Mouse (Mus musculus): Measurements from ENCODE around the gene Gata5. TPM values are rescaled to one million over a fixed set of nuclear protein-coding genes. Genes with fewer than 3 reads are reported as not detected.

Gene Gata5
- 0.57 and 0.65 TPM in 2 replicates for polyA plus RNA-seq (2016; fragmentation: Nextera tagmentation; extraction: Ambion mirVana)

DNA sequence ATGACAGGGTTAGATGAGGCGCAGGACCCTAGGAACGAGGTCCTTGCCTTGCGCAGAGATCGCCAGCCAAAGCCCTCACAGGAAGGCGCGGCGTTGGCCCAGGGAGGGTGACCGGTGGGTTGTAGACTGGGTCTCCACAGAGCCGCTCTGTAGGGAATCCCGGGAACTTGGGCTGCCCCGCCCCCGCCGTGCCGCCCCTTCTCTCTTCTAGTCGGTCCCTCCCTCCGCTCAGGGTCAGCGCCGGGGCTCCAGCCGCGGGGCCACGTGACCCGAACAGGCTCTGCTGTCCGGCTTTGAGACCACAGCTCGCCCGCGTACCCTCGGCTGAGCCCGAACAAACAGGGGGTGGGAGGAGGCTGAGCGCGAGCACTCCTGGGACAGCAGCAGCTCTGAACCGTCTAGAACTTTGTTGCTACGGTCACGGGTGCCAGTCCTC is at the start of gene Gata5:
Gene Gata5, minus strand, starts transcription at position 149 of the 436 bp plus-strand sequence.
- WGBS, result under 1% methylated on average over 33 of the region's 33 CpGs
- peaks cover 97% of the 10 kb centered on the region for H3K27me3 ChIP-seq (replicated peaks; ENCODE audit: low read depth, poor library complexity, severe bottlenecking)

DNA sequence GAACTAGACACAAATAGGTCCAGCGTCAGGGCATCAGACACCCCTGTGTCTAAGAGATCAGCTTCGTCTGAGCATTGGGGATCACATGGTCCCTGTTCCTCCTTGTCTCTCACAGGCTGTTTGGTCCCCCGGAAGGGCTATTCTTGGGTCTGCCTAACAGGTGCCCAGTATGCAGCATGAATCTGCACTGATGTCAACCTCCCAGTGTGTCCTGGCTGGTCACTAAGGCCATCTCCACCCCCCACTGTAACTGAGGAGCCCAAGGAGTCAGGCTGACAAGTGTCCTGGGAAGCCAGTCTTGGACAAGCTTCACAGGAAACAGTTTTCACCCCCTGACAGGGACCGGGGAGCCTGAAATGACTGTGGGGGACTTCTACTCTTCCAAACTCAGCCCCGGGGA is 42.2 kb upstream of the Gata5 start:
- no peaks in the 10 kb centered on the region for H3K36me3 ChIP-seq (replicated peaks)
- no peaks in the 10 kb centered on the region for H3K27me3 ChIP-seq (replicated peaks; ENCODE audit: low read depth, poor library complexity, severe bottlenecking)
- DNase-seq (ENCODE audit: low spot score), result no peak
- no peaks in the 10 kb centered on the region; the same call in 1 of the 2 replicates for H3K4me1 ChIP-seq
- no peaks in the 10 kb centered on the region for H3K9me3 ChIP-seq
- no peak overlapping the region for H3K4me3 ChIP-seq
- WGBS, result 80% methylated on average over 5 of the region's 5 CpGs
- H3K27ac ChIP-seq (replicated peaks), result no peak overlapping the region

More for the DNA sequence above, at the start of gene Gata5:
- no peaks in the 10 kb centered on the region for H3K9me3 ChIP-seq
- peak; percentile 83 for DNase-seq (ENCODE audit: low spot score)
- H3K36me3 ChIP-seq (replicated peaks), result no peaks in the 10 kb centered on the region
- peaks cover 40% of the 10 kb centered on the region for H3K4me1 ChIP-seq
- peak within 1 kb of the TSS; percentile 57 for H3K4me3 ChIP-seq
- H3K27ac ChIP-seq (replicated peaks), result no peak within 1 kb of the TSS; the same call in 1 of the 2 replicates

DNA sequence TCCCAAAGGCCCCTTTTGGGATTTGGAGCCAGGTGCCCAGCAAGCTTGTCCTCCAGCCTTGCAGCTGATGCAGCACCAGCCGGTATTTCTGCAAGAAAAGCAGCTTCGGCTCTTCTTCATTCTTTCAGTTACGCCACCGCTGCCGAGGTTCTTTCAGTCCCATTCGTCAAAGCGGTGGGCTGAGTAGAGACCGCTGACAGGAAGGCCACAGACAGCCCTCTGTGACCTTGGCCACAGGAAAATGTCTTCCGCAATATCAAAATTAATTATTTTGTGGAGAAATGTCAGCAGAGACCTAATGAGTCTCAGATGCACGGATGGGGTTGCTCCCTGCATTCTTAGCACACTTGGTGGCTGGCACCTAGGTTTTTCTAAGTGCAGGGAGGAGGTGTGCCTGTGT is 38.8 kb upstream of the Gata5 start:
- no peak for DNase-seq (ENCODE audit: low spot score)
- Histone ChIP-seq H3K9me3 (no peaks in the 10 kb centered on the region), H3K4me3 (no peak overlapping the region), H3K36me3 (replicated peaks) (no peaks in the 10 kb centered on the region), H3K27ac (replicated peaks) (no peak overlapping the region), H3K4me1 (no peaks in the 10 kb centered on the region; the same call in 1 of the 2 replicates), H3K27me3 (replicated peaks; ENCODE audit: low read depth, poor library complexity, severe bottlenecking) (peaks cover 4% of the 10 kb centered on the region; the same call in 1 of the 2 replicates)
- WGBS, result 80% methylated on average over 10 of the region's 10 CpGs

DNA sequence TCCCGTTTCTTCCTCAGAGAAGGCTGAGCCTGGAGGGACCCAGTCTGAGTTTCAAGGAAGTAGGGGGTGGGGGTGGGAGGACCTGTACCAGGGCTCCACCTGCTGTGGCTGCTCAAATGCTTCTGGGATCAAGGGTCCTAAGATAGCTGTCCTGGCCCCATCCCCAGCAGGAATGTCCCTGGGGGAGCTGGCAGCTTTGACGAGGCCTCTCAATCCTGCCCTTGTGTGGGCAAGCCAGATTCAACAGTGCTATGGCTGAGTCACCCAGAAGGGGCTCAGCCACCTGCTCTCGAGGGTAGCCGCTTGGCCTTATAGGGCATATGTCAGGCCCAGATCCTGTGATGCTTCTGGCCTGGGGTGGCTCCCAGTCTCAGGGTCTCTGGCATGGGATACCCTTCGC is 33.9 kb upstream of the Gata5 start:
- 78% methylated on average over 5 of the region's 5 CpGs for WGBS
- H3K4me1 ChIP-seq, result no peaks in the 10 kb centered on the region; the same call in 1 of the 2 replicates
- no peak for DNase-seq (ENCODE audit: low spot score)
- no peaks in the 10 kb centered on the region for H3K9me3 ChIP-seq
- no peak overlapping the region for H3K27ac ChIP-seq (replicated peaks)
- no peak overlapping the region for H3K4me3 ChIP-seq
- H3K36me3 ChIP-seq (replicated peaks), result no peaks in the 10 kb centered on the region
- peaks cover 4% of the 10 kb centered on the region; the same call in 1 of the 2 replicates for H3K27me3 ChIP-seq (replicated peaks; ENCODE audit: low read depth, poor library complexity, severe bottlenecking)

DNA sequence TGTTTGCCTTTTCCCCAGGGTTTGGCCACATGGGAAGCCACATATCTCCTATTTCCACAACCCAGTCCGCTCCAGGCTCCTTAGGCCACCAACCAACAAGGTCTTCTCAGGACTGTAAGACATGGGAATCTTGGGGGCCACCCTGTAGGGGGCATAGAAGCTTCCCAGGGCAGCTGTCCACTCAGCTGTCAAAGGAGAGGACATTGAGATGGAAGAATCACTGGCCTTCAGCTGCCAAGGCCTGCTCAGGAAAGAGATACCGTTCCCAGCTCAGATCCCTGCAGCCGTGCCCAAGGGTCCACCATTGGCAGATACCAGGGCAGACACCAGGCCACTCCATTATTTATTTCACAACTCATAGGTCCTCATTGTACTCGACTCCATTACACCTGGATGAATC is 32.9 kb upstream of the Gata5 start:
- H3K4me3 ChIP-seq, result no peak overlapping the region
- no peaks in the 10 kb centered on the region for H3K4me1 ChIP-seq
- no peaks in the 10 kb centered on the region for H3K9me3 ChIP-seq
- no peak overlapping the region for H3K27ac ChIP-seq (replicated peaks)
- peaks cover 4% of the 10 kb centered on the region; the same call in 1 of the 2 replicates for H3K27me3 ChIP-seq (replicated peaks; ENCODE audit: low read depth, poor library complexity, severe bottlenecking)
- no peak for DNase-seq (ENCODE audit: low spot score)
- no peaks in the 10 kb centered on the region for H3K36me3 ChIP-seq (replicated peaks)
- WGBS, result 85% methylated on average over 4 of the region's 4 CpGs

DNA sequence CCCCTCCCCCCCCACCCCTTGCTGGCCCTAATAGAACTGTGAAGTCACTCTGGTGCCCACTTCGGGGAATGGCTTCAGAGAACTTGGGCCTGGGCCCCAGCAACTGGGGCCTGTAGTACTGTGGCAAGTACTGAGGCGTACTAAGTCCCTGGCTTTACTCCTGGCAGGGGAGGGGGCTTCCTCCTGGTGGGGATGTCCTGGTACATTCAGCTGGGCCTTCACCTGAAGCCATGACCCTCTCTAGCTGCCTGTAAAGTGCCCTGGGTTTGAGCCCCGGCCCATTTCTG is 28.9 kb upstream of the Gata5 start:
- Histone ChIP-seq H3K4me1 (no peaks in the 10 kb centered on the region), H3K4me3 (no peak overlapping the region), H3K36me3 (replicated peaks) (no peaks in the 10 kb centered on the region), H3K27me3 (replicated peaks; ENCODE audit: low read depth, poor library complexity, severe bottlenecking) (peaks cover 10% of the 10 kb centered on the region), H3K9me3 (no peaks in the 10 kb centered on the region), H3K27ac (replicated peaks) (no peak overlapping the region; the same call in 1 of the 2 replicates)
- DNase-seq (ENCODE audit: low spot score), result no peak
- WGBS, result 82% methylated on average over 3 of the region's 3 CpGs

DNA sequence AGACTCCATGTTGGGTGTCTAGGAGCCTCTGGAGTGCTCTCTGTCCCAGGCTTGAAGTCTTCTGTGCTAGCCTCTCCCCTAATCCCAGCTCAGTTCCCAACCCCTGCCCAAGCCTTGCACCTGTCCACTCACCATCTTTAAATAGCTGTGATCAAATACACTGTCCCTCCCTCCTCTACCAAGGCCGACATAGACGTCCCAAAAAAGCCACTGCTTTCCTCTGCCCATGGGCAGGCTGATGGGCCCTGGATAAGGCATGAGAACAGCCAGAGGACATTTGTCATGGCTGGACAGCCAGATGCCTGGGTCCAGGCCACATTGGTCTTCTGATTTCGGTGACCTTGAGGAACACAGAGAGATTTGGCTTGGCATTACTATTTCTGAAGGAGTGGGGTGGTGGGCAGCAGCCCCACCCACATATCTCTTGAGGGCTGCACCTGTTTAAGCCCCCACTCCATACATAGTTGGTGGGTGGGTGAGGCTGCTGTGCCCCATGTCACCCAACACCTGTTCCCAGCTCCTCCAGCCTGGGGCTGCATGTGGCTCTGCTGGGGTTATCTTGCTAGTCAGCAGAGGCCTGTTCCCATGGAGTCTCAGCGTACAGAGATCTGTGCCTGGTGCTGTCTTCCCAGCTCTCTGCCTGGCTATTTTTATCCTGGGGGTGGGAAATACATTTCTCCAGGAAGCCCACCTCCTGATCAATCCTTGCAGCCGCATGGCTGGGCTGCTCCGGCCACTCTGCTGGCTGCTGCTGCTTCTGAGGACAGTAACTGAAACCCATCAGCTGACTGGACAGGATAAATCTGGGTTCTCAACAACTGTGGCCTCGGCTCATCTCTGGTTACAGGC is 28.3 kb upstream of the Gata5 start:
- peaks cover 15% of the 10 kb centered on the region for H3K27me3 ChIP-seq (replicated peaks; ENCODE audit: low read depth, poor library complexity, severe bottlenecking)
- H3K9me3 ChIP-seq, result no peaks in the 10 kb centered on the region
- no peak for DNase-seq (ENCODE audit: low spot score)
- no peaks in the 10 kb centered on the region for H3K4me1 ChIP-seq
- no peak overlapping the region for H3K4me3 ChIP-seq
- WGBS, result 76% methylated on average over 7 of the region's 7 CpGs
- H3K27ac ChIP-seq (replicated peaks), result no peak overlapping the region; the same call in 1 of the 2 replicates
- H3K36me3 ChIP-seq (replicated peaks), result no peaks in the 10 kb centered on the region

DNA sequence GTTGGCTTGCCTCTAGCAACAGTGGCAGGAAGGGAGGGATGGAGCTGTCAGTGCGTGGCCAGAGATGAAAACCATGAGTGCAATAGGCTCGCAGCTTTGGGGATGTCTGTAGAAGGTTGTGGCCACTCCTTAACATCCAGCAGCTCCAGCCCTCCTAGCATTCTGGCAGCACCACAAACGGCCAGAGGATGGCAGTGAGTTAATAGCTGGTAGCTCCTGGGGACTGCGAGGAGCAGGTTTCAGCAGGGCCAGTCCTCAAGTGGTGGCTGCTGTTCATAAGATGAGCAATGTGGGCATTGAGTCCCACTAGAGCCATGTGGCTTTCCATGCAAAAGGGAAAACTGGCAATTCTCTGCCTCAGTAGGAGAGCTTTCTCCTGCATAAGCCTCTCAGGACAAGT is 24.6 kb upstream of the Gata5 start:
- no peak overlapping the region for H3K27ac ChIP-seq (replicated peaks)
- peaks cover 3% of the 10 kb centered on the region; the same call in 1 of the 2 replicates for H3K4me1 ChIP-seq
- no peaks in the 10 kb centered on the region for H3K9me3 ChIP-seq
- H3K4me3 ChIP-seq, result no peak overlapping the region
- no peak for DNase-seq (ENCODE audit: low spot score)
- WGBS, result 8% methylated on average over 4 of the region's 4 CpGs
- H3K36me3 ChIP-seq (replicated peaks), result no peaks in the 10 kb centered on the region
- peaks cover 29% of the 10 kb centered on the region for H3K27me3 ChIP-seq (replicated peaks; ENCODE audit: low read depth, poor library complexity, severe bottlenecking)

DNA sequence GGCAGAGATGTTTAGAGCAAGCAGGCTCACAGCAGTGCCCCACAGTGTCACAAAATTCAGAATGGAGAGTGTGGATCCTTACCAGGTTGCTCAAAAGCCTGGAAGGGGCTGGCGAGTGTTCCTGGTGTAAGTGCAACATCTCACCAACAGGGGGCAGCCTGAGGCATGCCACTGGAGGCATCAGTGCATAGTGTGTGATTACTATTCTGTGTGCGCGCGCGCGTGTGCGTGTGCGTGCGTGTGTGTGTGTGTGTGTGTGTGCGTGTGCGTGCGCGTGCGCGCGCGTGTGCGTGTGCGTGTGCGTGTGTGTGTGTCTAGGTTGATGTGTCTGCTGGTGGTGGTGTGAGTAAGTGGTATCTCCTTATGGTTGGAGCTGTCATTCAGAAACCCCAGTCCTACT is 18.8 kb upstream of the Gata5 start:
- no peaks in the 10 kb centered on the region for H3K36me3 ChIP-seq (replicated peaks)
- peaks cover 19% of the 10 kb centered on the region; the same call in 1 of the 2 replicates for H3K27me3 ChIP-seq (replicated peaks; ENCODE audit: low read depth, poor library complexity, severe bottlenecking)
- DNase-seq (ENCODE audit: low spot score), result peak; percentile 72
- no peak overlapping the region for H3K27ac ChIP-seq (replicated peaks)
- peaks cover 3% of the 10 kb centered on the region; the same call in 1 of the 2 replicates for H3K4me1 ChIP-seq
- no peak overlapping the region for H3K4me3 ChIP-seq
- H3K9me3 ChIP-seq, result no peaks in the 10 kb centered on the region
- WGBS, result 70% methylated on average over 20 of the region's 20 CpGs

DNA sequence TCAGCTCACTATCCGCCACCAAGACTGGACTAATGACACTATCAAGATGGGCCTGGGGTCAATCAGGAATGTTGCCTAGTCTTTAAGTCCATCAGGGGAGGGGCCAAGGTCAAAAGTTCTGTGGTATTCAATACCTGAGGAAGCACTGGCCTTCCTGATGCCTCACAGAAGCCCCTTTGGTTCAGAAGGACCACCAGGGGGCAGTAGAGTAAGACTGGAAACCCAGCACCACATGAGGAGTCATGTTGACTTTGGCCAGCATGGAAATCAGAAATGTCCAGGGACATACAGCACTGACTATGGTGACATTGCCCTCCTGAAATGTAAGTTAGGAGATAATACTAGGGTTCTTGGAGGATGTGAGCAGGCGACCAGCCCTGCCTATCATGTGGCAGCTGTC is 16.2 kb upstream of the Gata5 start:
- H3K36me3 ChIP-seq (replicated peaks), result no peaks in the 10 kb centered on the region
- 45% methylated on average over 2 of the region's 2 CpGs for WGBS
- DNase-seq (ENCODE audit: low spot score), result peak; percentile 44
- H3K27ac ChIP-seq (replicated peaks), result no peak overlapping the region
- peaks cover 9% of the 10 kb centered on the region for H3K27me3 ChIP-seq (replicated peaks; ENCODE audit: low read depth, poor library complexity, severe bottlenecking)
- no peak overlapping the region for H3K4me3 ChIP-seq
- H3K4me1 ChIP-seq, result peaks cover 10% of the 10 kb centered on the region
- no peaks in the 10 kb centered on the region for H3K9me3 ChIP-seq

DNA sequence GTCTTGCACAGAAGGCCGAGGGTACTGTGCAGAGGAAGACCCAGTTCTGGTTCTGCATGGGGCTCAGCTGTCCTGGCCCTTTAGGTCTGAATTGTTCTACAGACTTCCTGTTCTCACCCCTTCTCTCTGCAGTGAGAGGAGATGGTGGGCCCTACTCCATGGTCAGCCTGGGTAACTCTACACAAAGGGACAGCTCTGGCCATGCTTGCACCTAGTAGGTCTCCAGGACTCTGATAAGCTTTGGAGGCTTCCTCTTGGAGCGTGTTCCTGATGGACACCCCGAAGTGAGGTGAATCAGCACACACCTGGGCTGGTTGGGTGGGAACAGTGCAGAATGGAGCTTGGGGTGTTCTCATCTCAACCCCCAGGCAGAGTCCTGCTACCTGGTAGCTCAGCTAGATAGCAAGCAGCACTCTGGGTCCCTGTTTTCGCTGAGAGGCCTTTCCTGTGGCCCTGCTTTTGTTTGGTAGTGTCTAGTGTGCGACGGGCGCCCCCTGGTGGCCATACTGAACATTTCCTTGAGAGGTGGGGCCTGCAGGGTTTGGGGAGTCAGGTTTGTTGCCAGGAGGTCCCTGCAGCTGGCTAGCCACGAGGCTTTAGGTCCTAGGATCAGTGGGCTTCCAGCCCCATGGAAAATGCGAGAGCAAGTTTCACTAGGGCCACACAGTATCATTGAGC is 12.5 kb upstream of the Gata5 start:
- H3K27me3 ChIP-seq (replicated peaks; ENCODE audit: low read depth, poor library complexity, severe bottlenecking), result peaks cover 5% of the 10 kb centered on the region
- 28% methylated on average over 9 of the region's 9 CpGs for WGBS
- peak overlapping the region; percentile 77 for H3K27ac ChIP-seq (replicated peaks)

DNA sequence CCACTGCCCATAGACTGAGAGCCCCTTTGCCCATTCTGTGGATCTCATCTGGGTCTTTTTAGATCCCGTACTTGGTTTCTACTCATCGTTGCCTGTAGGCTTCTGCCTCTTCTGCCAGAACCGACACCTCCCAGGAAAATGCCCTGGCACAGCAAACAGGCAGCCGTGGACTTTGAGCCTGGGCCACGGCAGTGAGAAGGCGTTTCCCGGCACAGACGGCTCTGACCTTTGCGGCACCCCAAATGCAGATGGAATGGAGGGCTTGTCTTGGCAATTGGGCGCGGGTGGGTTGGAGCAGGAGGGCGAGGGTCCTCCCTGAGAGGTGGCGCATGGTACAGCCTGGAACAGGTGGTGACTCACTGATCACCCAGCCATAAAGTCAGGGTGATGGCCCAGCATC is 8.6 kb upstream of the Gata5 start:
- WGBS, result 87% methylated on average over 13 of the region's 13 CpGs
- Histone ChIP-seq H3K4me3 (no peak overlapping the region), H3K27ac (replicated peaks) (no peak overlapping the region)

More for the DNA sequence above, 12.5 kb upstream of the Gata5 start:
- Histone ChIP-seq H3K4me3 (no peak overlapping the region), H3K36me3 (replicated peaks) (no peaks in the 10 kb centered on the region), H3K4me1 (peaks cover 9% of the 10 kb centered on the region), H3K9me3 (no peaks in the 10 kb centered on the region)
- DNase-seq (ENCODE audit: low spot score), result peak; percentile 91

More for the DNA sequence above, 8.6 kb upstream of the Gata5 start:
- no peak for DNase-seq (ENCODE audit: low spot score)
- Histone ChIP-seq H3K9me3 (no peaks in the 10 kb centered on the region), H3K36me3 (replicated peaks) (no peaks in the 10 kb centered on the region), H3K27me3 (replicated peaks; ENCODE audit: low read depth, poor library complexity, severe bottlenecking) (peaks cover 37% of the 10 kb centered on the region), H3K4me1 (peaks cover 9% of the 10 kb centered on the region)

All from embryonic facial prominence, embryonic 10.5 days (tissue).